Mouse (Mus musculus) heart, adult 18-20 months (tissue): Measurements from ENCODE around the gene Ppp4r3a. TPM values are rescaled to one million over a fixed set of nuclear protein-coding genes. Genes with fewer than 3 reads are reported as not detected.
A peak's percentile ranks its signal among the peaks of the same experiment; 100 is the strongest.

Experiments used
- DNase-seq, 2 experiments: peaks; one replicate each; pipeline ENCODE4 v3.0.0; 2021 to 2022; ENCODE audit warnings: mixed read lengths in 1 of 2
- total RNA-seq, 2 experiments: library from RNA; stranded (reverse); gene quantifications; 2 replicates each; pipeline ENCODE4 v1.2.3; 2021

The Ppp4r3a gene
- total RNA-seq, 2 experiments from 2014 or later, result 21.1 to 23.0 TPM

DNA sequence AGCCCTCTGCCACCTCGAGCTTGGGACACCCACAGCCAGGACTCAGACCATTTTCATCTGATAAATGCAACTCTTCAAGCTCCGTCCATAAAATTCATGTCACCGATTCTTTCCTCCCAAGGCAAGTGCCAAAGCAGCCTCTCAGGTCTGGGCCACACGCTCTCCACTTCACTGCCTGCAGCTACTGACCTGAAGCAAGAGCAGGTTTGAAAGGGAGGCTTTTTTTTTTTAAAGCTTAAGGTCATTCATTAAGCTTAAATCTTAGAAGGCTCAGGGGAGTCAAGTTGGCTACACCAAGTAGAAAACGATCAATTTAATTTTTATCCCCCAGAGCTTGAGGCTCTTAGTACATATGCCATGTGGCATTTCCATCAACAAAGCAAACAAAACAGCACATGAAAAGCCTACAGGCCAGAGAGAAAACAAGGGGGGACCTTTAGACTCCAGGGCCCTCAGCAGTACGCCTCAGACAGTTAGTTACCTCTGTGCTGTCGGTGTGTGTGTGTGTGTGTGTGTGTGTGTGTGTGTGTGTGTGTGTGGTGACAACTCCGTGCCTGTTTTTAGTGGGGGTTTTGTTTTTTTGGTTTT is 70.3 kb downstream of the Ppp4r3a start:
- DNase-seq, result no peak

GRCm38 (mm10) chr12:101012197-101013077 is 71.1 kb downstream of the Ppp4r3a start:
- peak; percentile 57 to 60 for DNase-seq

- no peak for DNase-seq
Measured at GRCm38 (mm10) chr12:101011017-101011416, 72.5 kb downstream of the Ppp4r3a start.

GRCm38 (mm10) chr12:101010148-101010920 is 73.2 kb downstream of the Ppp4r3a start:
- peak; percentile 47 to 72 for DNase-seq

GRCm38 (mm10) chr12:101009225-101009624 is 74.3 kb downstream of the Ppp4r3a start:
- no peak for DNase-seq

- DNase-seq, result no peak
Measured at GRCm38 (mm10) chr12:101008648-101009047, 74.9 kb downstream of the Ppp4r3a start.

DNA sequence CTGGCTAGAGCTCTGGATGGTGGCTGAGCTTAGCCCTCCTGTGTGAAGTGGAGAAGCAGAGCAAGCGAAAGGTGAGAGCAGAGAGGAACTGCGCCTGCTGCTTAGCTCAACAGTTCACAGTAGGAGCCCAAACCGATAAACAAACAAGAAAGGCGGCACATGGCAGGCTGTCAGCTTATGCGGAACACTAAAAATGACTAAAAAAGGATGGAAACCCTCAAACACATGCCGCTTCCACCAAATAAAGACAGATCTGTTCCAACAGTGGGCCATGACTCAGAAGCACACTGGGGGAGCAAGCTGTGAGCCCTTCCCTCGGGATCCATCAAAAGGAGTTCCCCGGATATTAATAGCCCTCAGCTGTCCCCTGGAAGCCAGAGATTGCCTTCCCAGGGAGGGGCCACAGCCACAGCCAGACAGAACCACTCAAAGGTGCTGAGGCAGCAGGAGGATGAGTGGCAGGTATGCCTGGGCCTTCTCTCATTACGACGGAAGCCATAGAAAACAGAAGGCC is 75.5 kb downstream of the Ppp4r3a start:
- peak; percentile 29 to 53 for DNase-seq

GRCm38 (mm10) chr12:101007427-101007826 is 76.1 kb downstream of the Ppp4r3a start:
- DNase-seq, result no peak

DNA sequence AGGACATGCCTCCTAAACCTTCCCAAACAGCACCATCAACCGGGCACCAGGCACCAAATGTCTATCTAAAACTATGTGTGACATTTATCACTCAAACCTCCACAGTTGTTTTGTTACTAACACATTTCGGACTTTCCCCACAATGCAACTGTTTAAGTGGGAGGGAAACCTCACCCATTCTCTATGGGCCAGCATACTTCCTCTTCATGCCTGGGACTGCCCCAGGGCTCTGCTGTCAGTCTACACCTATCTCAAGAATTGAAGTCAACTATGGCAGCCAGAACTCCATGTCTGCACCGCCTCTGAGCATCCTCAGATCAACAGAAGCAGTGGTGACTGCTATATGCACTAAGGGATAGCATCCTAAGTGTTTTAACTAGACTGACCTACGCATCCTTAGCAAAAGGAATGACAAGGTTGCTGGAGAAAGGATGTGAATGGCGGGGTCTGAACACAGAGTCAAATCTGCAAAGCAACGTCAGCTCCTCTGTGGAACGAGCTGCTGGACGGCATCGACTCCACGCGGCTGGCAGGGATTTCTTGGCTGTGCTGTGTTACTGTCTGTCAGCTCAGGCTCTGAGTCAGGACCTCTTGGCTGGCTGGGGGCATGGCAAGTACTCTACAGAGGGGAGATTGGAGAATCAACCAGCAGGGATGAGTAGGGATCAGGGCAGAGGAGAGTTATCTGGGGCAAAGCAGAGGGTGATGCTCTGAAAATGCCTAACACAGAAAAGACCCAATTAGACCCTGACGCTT is 77.7 kb downstream of the Ppp4r3a start:
- no peak for DNase-seq

DNA sequence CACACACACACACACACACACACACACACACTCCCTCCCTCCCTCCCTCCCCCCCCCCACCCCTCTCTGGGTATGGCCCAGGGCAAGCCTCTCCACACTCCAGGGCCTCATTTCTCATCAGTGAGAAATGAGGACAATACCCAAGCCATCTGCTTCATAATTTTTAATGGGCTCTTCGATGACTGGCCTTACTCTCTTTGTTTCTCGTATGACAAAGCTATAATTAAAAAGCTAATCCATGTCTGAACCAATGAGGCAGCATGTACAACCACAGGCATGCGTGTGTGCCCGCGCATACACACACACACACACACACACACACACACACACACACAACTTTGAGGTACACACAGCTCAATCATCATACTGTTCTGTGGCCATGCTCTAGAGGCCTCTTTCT is 78.5 kb downstream of the Ppp4r3a start:
- DNase-seq, result no peak

DNA sequence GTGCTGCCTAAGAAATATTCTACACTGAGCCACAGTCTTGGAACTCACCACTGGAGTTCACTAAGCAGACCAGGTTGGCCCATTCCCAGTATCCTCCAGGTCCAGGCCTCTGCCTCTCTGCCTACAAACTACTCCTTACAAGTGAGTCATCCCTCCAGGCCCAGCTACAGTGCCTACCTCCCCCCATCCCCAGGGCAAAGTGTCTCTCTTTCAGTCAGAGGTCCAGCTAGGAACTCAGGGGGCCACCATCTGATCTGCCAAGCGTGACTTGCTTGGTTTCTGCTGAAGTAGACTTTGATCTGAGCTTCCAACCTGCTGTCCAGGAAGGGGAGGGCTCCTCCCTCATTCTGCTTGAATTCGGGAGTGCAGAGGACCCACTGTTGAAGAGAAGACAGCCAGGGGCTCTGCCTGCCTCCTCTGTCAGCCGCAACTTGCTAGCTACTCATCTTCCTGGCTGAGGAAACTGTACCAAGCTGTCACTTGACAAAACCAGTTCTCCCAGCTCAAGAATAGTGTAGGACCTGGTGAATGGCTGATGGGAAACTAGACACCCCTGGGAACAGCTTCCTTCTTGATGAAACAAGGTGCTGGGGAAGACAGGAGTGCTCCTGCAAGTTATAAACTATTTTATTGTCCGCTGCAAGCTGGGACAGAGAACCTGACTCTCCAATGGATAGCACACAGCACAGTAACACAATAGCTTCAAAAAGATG is 80.5 kb downstream of the Ppp4r3a start:
- no peak for DNase-seq

GRCm38 (mm10) chr12:100999061-100999954 is 84.2 kb downstream of the Ppp4r3a start:
- no peak for DNase-seq

- DNase-seq, result peak in 1 of 2 experiments; percentile 24
Measured at GRCm38 (mm10) chr12:100998564-100998962, 84.9 kb downstream of the Ppp4r3a start.

GRCm38 (mm10) chr12:100997830-100998563 is 85.5 kb downstream of the Ppp4r3a start:
- DNase-seq, result no peak

GRCm38 (mm10) chr12:100996378-100996898 is 87.1 kb downstream of the Ppp4r3a start:
- peak in 1 of 2 experiments; percentile 48 for DNase-seq

GRCm38 (mm10) chr12:100995607-100996377 is 87.7 kb downstream of the Ppp4r3a start:
- no peak for DNase-seq

GRCm38 (mm10) chr12:100994140-100995015 is 89.1 kb downstream of the Ppp4r3a start:
- DNase-seq, result no peak
